Mouse (Mus musculus): ENCODE results near the gene Pum3. TPM values are rescaled to one million over a fixed set of nuclear protein-coding genes. Genes with fewer than 3 reads are reported as not detected.
A peak's percentile ranks its signal among the peaks of the same experiment; 100 is the strongest.
"Not testable (repeated sequence)": the region's sequence is repeated elsewhere in the genome, so short reads cannot be mapped to it uniquely, and the experiment has no call there.

Gene Pum3
- polyA plus RNA-seq, 1 experiment from 2014 or later, result 67.0 TPM

DNA sequence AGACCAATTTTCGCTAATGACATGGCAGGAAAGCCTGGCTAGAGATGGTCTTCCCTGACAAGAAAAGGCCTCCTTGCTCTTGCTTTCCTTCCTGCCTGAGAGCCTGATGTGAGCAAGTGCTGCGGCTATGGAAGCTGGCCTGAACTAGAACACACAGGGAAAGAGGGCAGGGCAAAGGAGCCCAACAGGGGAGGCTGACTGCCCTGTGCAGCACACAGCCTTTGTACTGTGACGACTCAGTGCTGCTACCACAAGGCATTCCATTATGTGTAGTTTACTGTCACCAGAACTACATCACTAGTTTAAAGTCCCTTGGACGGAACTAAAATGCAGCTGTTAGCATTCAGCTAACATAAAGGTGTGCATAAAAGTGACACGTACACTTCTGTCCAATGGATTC is 32.4 kb downstream of the Pum3 start:
- no peak overlapping the region for H3K4me2 ChIP-seq (ENCODE audit: low read depth, low read length)
- WGBS, result 89% methylated on average over 5 of the region's 5 CpGs
- no peak overlapping the region for H3K9ac ChIP-seq (ENCODE audit: low read length)
- no peaks in the 10 kb centered on the region for H3K27me3 ChIP-seq (ENCODE audit: control insufficient read depth, insufficient read depth, low read depth, low read length)
- no peak overlapping the region for H3K27ac ChIP-seq (ENCODE audit: low read length)
- no peaks in the 10 kb centered on the region for H3K9me3 ChIP-seq (ENCODE audit: control insufficient read depth, low read length)
- ATAC-seq (ENCODE audit: low read depth), result no peak
- H3K4me1 ChIP-seq (replicated peaks; ENCODE audit: control insufficient read depth, insufficient read depth, low read length), result no peaks in the 10 kb centered on the region
- H3K36me3 ChIP-seq (ENCODE audit: control insufficient read depth, insufficient read depth, low read length), result peaks cover 43% of the 10 kb centered on the region
- H3K4me3 ChIP-seq (ENCODE audit: low read length), result no peak overlapping the region

DNA sequence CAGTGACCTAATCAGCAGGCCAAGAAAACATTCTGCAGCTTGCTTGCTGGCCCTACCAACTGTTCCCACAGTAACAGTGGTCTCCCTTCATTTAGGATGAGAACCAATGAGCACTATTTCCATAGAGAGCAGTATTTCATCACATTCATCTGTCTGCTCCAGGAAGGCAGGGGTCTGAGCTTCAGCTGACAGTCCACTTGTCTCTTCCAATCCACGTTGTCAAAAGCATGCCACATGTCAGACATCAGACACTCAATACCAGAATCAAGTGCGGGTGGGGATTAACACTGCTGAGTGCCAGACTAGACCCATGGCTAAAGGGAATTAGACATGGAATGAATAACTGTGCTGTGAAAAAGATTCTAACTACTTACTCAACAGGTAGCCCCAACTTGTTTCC is 32.9 kb downstream of the Pum3 start:
- ATAC-seq (ENCODE audit: low read depth), result no peak
- no peak overlapping the region for H3K27ac ChIP-seq (ENCODE audit: low read length)
- H3K36me3 ChIP-seq (ENCODE audit: control insufficient read depth, insufficient read depth, low read length), result peaks cover 41% of the 10 kb centered on the region

DNA sequence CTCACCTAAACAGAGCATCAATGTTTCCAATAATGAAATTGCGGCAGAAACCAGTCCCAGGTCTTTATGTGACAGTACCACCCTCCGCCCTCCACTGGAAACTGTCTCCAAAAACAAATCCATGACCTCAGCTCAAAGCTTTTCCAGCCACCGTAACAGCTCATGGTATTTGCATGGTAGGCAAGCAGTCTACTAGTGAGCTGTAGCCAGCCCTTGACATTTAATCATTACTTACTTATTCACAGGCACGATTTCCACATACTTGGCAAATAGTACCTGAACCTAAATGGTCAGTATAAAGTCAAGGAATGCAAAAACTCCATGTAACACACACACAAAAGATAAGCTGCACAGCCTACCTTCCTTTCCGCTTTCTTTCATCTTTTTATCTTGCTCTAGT is 33.7 kb downstream of the Pum3 start:
- no peak overlapping the region for H3K4me3 ChIP-seq (ENCODE audit: low read length)
- no peaks in the 10 kb centered on the region for H3K9me3 ChIP-seq (ENCODE audit: control insufficient read depth, low read length)
- ATAC-seq (ENCODE audit: low read depth), result no peak
- H3K9ac ChIP-seq (ENCODE audit: low read length), result no peak overlapping the region
- H3K27ac ChIP-seq (ENCODE audit: low read length), result no peak overlapping the region
- peaks cover 46% of the 10 kb centered on the region for H3K36me3 ChIP-seq (ENCODE audit: control insufficient read depth, insufficient read depth, low read length)
- H3K4me2 ChIP-seq (ENCODE audit: low read depth, low read length), result no peak overlapping the region
- H3K4me1 ChIP-seq (replicated peaks; ENCODE audit: control insufficient read depth, insufficient read depth, low read length), result no peaks in the 10 kb centered on the region
- 77% methylated on average over 5 of the region's 5 CpGs for WGBS
- no peaks in the 10 kb centered on the region for H3K27me3 ChIP-seq (ENCODE audit: control insufficient read depth, insufficient read depth, low read depth, low read length)

More for the DNA sequence above, 32.9 kb downstream of the Pum3 start:
- Histone ChIP-seq H3K4me3 (ENCODE audit: low read length) (no peak overlapping the region), H3K4me2 (ENCODE audit: low read depth, low read length) (no peak overlapping the region), H3K4me1 (replicated peaks; ENCODE audit: control insufficient read depth, insufficient read depth, low read length) (no peaks in the 10 kb centered on the region), H3K27me3 (ENCODE audit: control insufficient read depth, insufficient read depth, low read depth, low read length) (no peaks in the 10 kb centered on the region), H3K9ac (ENCODE audit: low read length) (no peak overlapping the region), H3K9me3 (ENCODE audit: control insufficient read depth, low read length) (no peaks in the 10 kb centered on the region)
- 68% methylated on average over 2 of the region's 2 CpGs for WGBS

DNA sequence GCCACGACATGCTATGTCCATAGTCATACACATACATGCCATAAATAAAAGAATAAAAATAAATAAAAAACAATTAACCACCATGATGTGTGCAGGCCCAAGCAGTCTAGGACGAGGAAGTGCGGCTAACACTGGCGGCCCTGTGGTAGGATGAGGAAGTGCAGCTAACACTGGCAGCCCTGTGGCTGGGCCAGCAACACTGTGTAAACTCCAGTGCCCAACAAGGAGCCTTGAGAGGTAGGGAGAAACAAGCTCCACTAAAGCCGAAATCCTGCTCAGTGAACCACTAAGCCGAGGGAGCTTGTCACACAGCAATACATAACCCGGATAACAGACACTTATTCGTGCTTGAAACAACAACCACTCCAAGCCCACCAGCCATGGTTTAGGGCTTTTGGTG is 34.1 kb downstream of the Pum3 start:
- no peaks in the 10 kb centered on the region for H3K4me1 ChIP-seq (replicated peaks; ENCODE audit: control insufficient read depth, insufficient read depth, low read length)
- H3K4me2 ChIP-seq (ENCODE audit: low read depth, low read length), result no peak overlapping the region
- H3K27ac ChIP-seq (ENCODE audit: low read length), result no peak overlapping the region
- H3K27me3 ChIP-seq (ENCODE audit: control insufficient read depth, insufficient read depth, low read depth, low read length), result no peaks in the 10 kb centered on the region
- no peak overlapping the region for H3K9ac ChIP-seq (ENCODE audit: low read length)
- ATAC-seq (ENCODE audit: low read depth), result peak; percentile 57
- H3K4me3 ChIP-seq (ENCODE audit: low read length), result no peak overlapping the region
- 83% methylated on average over 8 of the region's 8 CpGs for WGBS
- H3K9me3 ChIP-seq (ENCODE audit: control insufficient read depth, low read length), result no peaks in the 10 kb centered on the region
- peaks cover 50% of the 10 kb centered on the region for H3K36me3 ChIP-seq (ENCODE audit: control insufficient read depth, insufficient read depth, low read length)

DNA sequence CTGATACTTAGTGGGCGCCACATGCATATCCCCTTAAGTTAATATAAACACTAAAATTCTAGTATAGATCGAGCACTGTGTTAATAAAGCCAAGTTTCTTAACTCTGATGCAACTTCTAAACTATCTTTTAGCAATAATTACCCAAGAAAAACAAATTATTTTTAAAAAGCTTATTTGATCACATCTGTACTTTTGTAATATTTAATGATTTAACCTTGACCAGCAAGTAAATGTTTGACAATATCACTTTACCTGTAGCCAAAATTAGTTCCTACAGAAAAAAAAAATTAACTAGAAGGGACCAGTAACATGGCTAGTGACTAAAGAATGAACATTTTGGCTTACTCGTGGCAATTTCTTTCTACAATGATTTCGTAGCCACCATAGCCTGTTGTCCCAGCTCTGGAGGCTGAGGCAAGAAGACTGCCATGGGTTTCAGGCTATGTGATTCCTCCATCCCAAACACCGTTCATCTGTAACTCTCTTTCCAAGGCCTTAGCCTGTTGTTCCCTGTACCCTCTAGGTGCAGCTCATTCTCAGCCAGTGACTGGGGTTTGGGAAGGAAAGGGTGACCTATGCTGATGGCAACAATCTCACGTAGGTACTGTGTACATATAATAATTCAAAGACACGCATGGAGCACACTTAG is 35.2 kb downstream of the Pum3 start:
- Histone ChIP-seq H3K4me3 (ENCODE audit: low read length) (no peak overlapping the region), H3K27ac (ENCODE audit: low read length) (no peak overlapping the region), H3K4me2 (ENCODE audit: low read depth, low read length) (no peak overlapping the region), H3K27me3 (ENCODE audit: control insufficient read depth, insufficient read depth, low read depth, low read length) (no peaks in the 10 kb centered on the region), H3K4me1 (replicated peaks; ENCODE audit: control insufficient read depth, insufficient read depth, low read length) (no peaks in the 10 kb centered on the region), H3K9ac (ENCODE audit: low read length) (no peak overlapping the region), H3K9me3 (ENCODE audit: control insufficient read depth, low read length) (no peaks in the 10 kb centered on the region), H3K36me3 (ENCODE audit: control insufficient read depth, insufficient read depth, low read length) (peaks cover 52% of the 10 kb centered on the region)
- ATAC-seq (ENCODE audit: low read depth), result no peak
- WGBS, result 93% methylated on average over 7 of the region's 7 CpGs

DNA sequence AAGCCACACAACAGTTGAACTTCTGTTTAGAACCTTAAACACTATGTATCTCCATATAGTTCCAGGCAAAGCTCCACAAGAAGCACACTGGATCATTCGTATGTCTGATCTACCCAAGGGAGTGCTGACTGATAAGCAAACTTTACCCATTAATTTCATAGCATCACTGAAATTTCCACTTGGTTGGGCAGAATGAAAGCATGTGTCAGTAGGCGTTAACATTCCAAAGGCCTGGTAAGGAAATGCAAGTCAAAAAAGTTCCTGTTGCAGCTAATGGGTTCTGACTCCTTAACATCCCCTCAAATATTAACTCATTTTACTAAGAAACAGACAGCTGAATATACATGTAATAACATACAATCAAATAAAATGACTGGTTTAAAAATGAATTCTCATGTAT is 37.2 kb downstream of the Pum3 start:
- H3K4me3 ChIP-seq (ENCODE audit: low read length), result no peak overlapping the region
- ATAC-seq (ENCODE audit: low read depth), result no peak
- H3K4me2 ChIP-seq (ENCODE audit: low read depth, low read length), result no peak overlapping the region
- H3K9me3 ChIP-seq (ENCODE audit: control insufficient read depth, low read length), result no peaks in the 10 kb centered on the region
- H3K27me3 ChIP-seq (ENCODE audit: control insufficient read depth, insufficient read depth, low read depth, low read length), result no peaks in the 10 kb centered on the region
- H3K27ac ChIP-seq (ENCODE audit: low read length), result no peak overlapping the region
- WGBS, result 82% methylated on average over 2 of the region's 2 CpGs
- no peaks in the 10 kb centered on the region for H3K4me1 ChIP-seq (replicated peaks; ENCODE audit: control insufficient read depth, insufficient read depth, low read length)
- H3K9ac ChIP-seq (ENCODE audit: low read length), result no peak overlapping the region
- H3K36me3 ChIP-seq (ENCODE audit: control insufficient read depth, insufficient read depth, low read length), result peaks cover 41% of the 10 kb centered on the region

DNA sequence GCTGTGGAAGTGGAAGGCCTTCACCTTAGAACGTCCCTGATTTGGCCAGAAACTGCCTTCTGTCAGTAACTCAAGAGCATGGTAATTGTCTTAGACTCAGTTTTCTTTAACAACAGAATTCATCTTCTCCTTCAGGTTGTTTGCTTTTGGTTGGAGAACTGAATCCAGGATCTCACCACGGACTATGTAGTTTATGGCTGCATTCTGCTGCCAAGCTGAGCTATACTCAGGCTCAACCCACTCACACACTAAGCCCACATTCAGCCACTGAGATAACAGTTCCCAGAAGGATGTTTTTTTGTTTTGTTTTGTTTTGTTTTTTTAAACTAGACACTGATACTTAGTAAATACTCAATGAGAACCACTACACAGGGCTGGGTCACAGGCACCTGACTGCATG is 38.3 kb downstream of the Pum3 start:
- Histone ChIP-seq H3K4me1 (replicated peaks; ENCODE audit: control insufficient read depth, insufficient read depth, low read length) (no peaks in the 10 kb centered on the region), H3K36me3 (ENCODE audit: control insufficient read depth, insufficient read depth, low read length) (peaks cover 37% of the 10 kb centered on the region), H3K27me3 (ENCODE audit: control insufficient read depth, insufficient read depth, low read depth, low read length) (no peaks in the 10 kb centered on the region), H3K4me3 (ENCODE audit: low read length) (no peak overlapping the region), H3K9ac (ENCODE audit: low read length) (no peak overlapping the region), H3K9me3 (ENCODE audit: control insufficient read depth, low read length) (no peaks in the 10 kb centered on the region), H3K27ac (ENCODE audit: low read length) (no peak overlapping the region), H3K4me2 (ENCODE audit: low read depth, low read length) (no peak overlapping the region)
- ATAC-seq (ENCODE audit: low read depth), result no peak
- 79% methylated on average over 2 of the region's 2 CpGs for WGBS

DNA sequence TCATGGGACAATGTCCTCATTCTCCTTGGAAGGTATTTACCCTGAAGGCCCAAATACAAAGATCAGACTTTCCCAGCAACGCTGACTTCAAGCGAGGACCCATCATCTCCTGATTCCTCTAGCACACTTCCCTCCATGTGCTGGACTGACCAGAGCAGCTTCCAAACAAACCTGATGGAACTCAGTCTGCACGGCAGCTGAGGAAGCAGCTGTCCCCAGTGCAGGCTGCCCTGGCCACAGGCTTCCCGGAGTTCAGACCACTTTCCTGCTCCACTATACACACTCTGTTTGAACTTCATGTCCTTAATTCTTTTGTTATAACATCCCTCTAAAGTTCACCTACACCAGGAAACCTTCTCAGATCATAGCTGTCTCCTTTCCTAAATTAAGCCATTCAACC is 40.1 kb downstream of the Pum3 start:
- not testable (repeated sequence) for ATAC-seq (ENCODE audit: low read depth)
- WGBS, result 89% methylated on average over 4 of the region's 4 CpGs
- peaks cover 35% of the 10 kb centered on the region for H3K36me3 ChIP-seq (ENCODE audit: control insufficient read depth, insufficient read depth, low read length)

DNA sequence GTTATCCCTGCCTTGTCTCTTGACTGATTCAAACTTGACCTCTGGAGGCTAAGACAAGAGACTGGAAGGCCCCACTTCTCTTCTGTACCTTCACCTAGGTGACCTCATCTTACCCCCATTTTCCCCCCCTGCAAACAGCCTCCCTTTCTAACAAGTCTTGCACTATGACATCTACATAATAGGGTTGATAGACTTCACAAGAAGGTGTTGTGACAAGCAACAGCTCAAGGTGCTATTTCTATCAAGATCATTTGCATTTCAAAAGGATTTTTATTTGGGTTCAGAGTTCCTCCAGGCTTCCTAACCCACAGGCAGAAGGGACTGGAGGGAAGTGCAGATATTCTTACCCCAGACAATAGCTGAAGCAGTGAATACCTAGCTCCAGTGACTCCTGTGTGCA is 44.3 kb downstream of the Pum3 start:
- Histone ChIP-seq H3K9ac (ENCODE audit: low read length) (no peak overlapping the region), H3K27ac (ENCODE audit: low read length) (no peak overlapping the region), H3K4me1 (replicated peaks; ENCODE audit: control insufficient read depth, insufficient read depth, low read length) (no peaks in the 10 kb centered on the region; the same call in 1 of the 2 replicates), H3K27me3 (ENCODE audit: control insufficient read depth, insufficient read depth, low read depth, low read length) (no peaks in the 10 kb centered on the region), H3K9me3 (ENCODE audit: control insufficient read depth, low read length) (no peaks in the 10 kb centered on the region), H3K4me3 (ENCODE audit: low read length) (no peak overlapping the region), H3K4me2 (ENCODE audit: low read depth, low read length) (no peak overlapping the region), H3K36me3 (ENCODE audit: control insufficient read depth, insufficient read depth, low read length) (peaks cover 19% of the 10 kb centered on the region)
- ATAC-seq (ENCODE audit: low read depth), result no peak

More for the DNA sequence above, 40.1 kb downstream of the Pum3 start:
- H3K4me2 ChIP-seq (ENCODE audit: low read depth, low read length); H3K27ac ChIP-seq (ENCODE audit: low read length); H3K9me3 ChIP-seq (ENCODE audit: control insufficient read depth, low read length); H3K4me1 ChIP-seq (replicated peaks; ENCODE audit: control insufficient read depth, insufficient read depth, low read length); H3K9ac ChIP-seq (ENCODE audit: low read length); H3K4me3 ChIP-seq (ENCODE audit: low read length); H3K27me3 ChIP-seq (ENCODE audit: control insufficient read depth, insufficient read depth, low read depth, low read length): not testable (repeated sequence)

DNA sequence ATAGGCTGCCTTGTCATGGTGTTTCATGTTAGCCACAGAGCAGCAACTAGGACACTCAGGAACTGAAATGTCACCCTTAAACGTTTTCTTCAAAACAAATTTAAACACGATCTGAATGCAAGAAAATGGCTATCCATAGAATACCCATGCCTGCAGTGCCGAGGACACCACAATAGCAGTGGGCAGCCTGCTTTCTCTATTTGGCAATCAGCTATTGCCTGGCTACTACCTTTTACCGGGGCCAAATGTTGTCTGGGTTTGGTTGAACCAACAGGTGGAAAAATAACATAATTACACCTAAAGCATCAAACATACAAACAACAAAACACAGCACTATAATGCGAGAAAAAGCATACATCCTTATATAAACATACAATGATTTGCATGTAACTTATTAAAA is 46.4 kb downstream of the Pum3 start:
- Histone ChIP-seq H3K4me2 (ENCODE audit: low read depth, low read length) (no peak overlapping the region), H3K27ac (ENCODE audit: low read length) (no peak overlapping the region), H3K36me3 (ENCODE audit: control insufficient read depth, insufficient read depth, low read length) (peaks cover 17% of the 10 kb centered on the region), H3K9ac (ENCODE audit: low read length) (no peak overlapping the region), H3K9me3 (ENCODE audit: control insufficient read depth, low read length) (no peaks in the 10 kb centered on the region), H3K4me1 (replicated peaks; ENCODE audit: control insufficient read depth, insufficient read depth, low read length) (no peaks in the 10 kb centered on the region; the same call in 1 of the 2 replicates), H3K27me3 (ENCODE audit: control insufficient read depth, insufficient read depth, low read depth, low read length) (no peaks in the 10 kb centered on the region), H3K4me3 (ENCODE audit: low read length) (no peak overlapping the region)
- ATAC-seq (ENCODE audit: low read depth), result no peak
- WGBS, result 90% methylated on average over 5 of the region's 5 CpGs

All from lung, embryonic 16.5 days (tissue).